Mouse (Mus musculus) CD8-positive naive resting alpha-beta T cell, adult 2 months (primary cell): Measurements from ENCODE around the gene Chaf1b.
A peak's percentile ranks its signal among the peaks of the same experiment; 100 is the strongest.

Experiments
- DNase-seq, 2 experiments: peaks; one replicate each; pipeline ENCODE4 v3.0.0; 2022; ENCODE audit warnings: low read depth in 2 of 2, low spot score in 2 of 2

Chaf1b gene

GRCm38 (mm10) chr16:93883423-93884085 is at the start of gene Chaf1b:
TSS of gene Chaf1b (plus strand) at chr16:93883901.
- DNase-seq, result peak; percentile 95 to 99

- DNase-seq, result no peak
These were observed 49.6 kb upstream of the Chaf1b start for GRCm38 (mm10) chr16:93834076-93834475.

- DNase-seq, result no peak
These were observed 44.7 kb upstream of the Chaf1b start for GRCm38 (mm10) chr16:93839049-93839448.

- no peak for DNase-seq
These were observed 33.2 kb upstream of the Chaf1b start for GRCm38 (mm10) chr16:93850527-93850926.

- no peak for DNase-seq
These were observed 23.7 kb upstream of the Chaf1b start for GRCm38 (mm10) chr16:93859967-93860366.

- DNase-seq, result no peak
These were observed 23.0 kb upstream of the Chaf1b start for GRCm38 (mm10) chr16:93860686-93861085.

- DNase-seq, result no peak
These were observed 8.9 kb upstream of the Chaf1b start for GRCm38 (mm10) chr16:93874841-93875240.

- DNase-seq, result no peak
These were observed 5.9 kb upstream of the Chaf1b start for GRCm38 (mm10) chr16:93877612-93878380.

GRCm38 (mm10) chr16:93884086-93884721 is 503 bp downstream of the Chaf1b start:
- no peak for DNase-seq

- DNase-seq, result no peak
These were observed 1.0 kb downstream of the Chaf1b start for GRCm38 (mm10) chr16:93884722-93885113.

- DNase-seq, result no peak
These were observed 4.8 kb downstream of the Chaf1b start for GRCm38 (mm10) chr16:93888481-93888880.

GRCm38 (mm10) chr16:93890948-93891604 is 7.4 kb downstream of the Chaf1b start:
- no peak for DNase-seq

- no peak for DNase-seq
These were observed 9.6 kb downstream of the Chaf1b start for GRCm38 (mm10) chr16:93893285-93893684.

- DNase-seq, result no peak
These were observed 19.3 kb downstream of the Chaf1b start for GRCm38 (mm10) chr16:93903027-93903426.

GRCm38 (mm10) chr16:93906156-93907014 is 22.7 kb downstream of the Chaf1b start:
- DNase-seq, result peak; percentile 37 to 43

- DNase-seq, result peak; percentile 13 to 32
These were observed 24.1 kb downstream of the Chaf1b start for GRCm38 (mm10) chr16:93907761-93908160.

- no peak for DNase-seq
These were observed 24.5 kb downstream of the Chaf1b start for GRCm38 (mm10) chr16:93908196-93908595.

GRCm38 (mm10) chr16:93909936-93910335 is 26.2 kb downstream of the Chaf1b start:
- no peak for DNase-seq

- DNase-seq, result no peak
These were observed 27.3 kb downstream of the Chaf1b start for GRCm38 (mm10) chr16:93910735-93911665.
